Mouse (Mus musculus): ENCODE measurements around the gene Tas2r114. TPM values are rescaled to one million over a fixed set of nuclear protein-coding genes. Genes with fewer than 3 reads are reported as not detected.

The Tas2r114 gene
- polyA plus RNA-seq (2011; ENCODE audit: insufficient read length, low read depth, missing spikeins), result not detected in 2 replicates

- no peak for TF ChIP-seq CTCF (IDR thresholded peaks at IDR 0.05; ENCODE audit: borderline replicate concordance, insufficient read depth, low read length)
- no peak for TF ChIP-seq POLR2A (IDR thresholded peaks at IDR 0.05; ENCODE audit: low read depth, low read length)
- Histone ChIP-seq H3K27ac (ENCODE audit: insufficient read depth, low read length) (no peak within 1 kb of the TSS), H3K4me1 (ENCODE audit: control insufficient read depth, insufficient read depth, low read length) (no peaks in the 10 kb centered on the region), H3K4me3 (ENCODE audit: insufficient read depth, low read length) (no peak within 1 kb of the TSS)
Measured at GRCm38 (mm10) chr6:131689963-131690362, at the start of gene Tas2r114. Gene Tas2r114, minus strand, starts transcription at chr6:131690063.

- Histone ChIP-seq H3K27ac (ENCODE audit: insufficient read depth, low read length) (no peak overlapping the region), H3K4me3 (ENCODE audit: insufficient read depth, low read length) (no peak overlapping the region), H3K4me1 (ENCODE audit: control insufficient read depth, insufficient read depth, low read length) (no peaks in the 10 kb centered on the region)
- TF ChIP-seq POLR2A (IDR thresholded peaks at IDR 0.05; ENCODE audit: low read depth, low read length), result no peak
- TF ChIP-seq CTCF (IDR thresholded peaks at IDR 0.05; ENCODE audit: borderline replicate concordance, insufficient read depth, low read length), result no peak
Measured at GRCm38 (mm10) chr6:131712803-131713202, 22.9 kb upstream of the Tas2r114 start.

GRCm38 (mm10) chr6:131687395-131687794 lies 2.5 kb downstream of the Tas2r114 start, which contains the start of gene Tas2r105:
Gene Tas2r105, minus strand, starts transcription at chr6:131687495.
- TF ChIP-seq POLR2A (IDR thresholded peaks at IDR 0.05; ENCODE audit: low read depth, low read length) (no peak), CTCF (IDR thresholded peaks at IDR 0.05; ENCODE audit: borderline replicate concordance, insufficient read depth, low read length) (no peak)
- Histone ChIP-seq H3K4me1 (ENCODE audit: control insufficient read depth, insufficient read depth, low read length) (no peaks in the 10 kb centered on the region), H3K27ac (ENCODE audit: insufficient read depth, low read length) (no peak within 1 kb of the TSS), H3K4me3 (ENCODE audit: insufficient read depth, low read length) (no peak within 1 kb of the TSS)

GRCm38 (mm10) chr6:131685644-131686043 lies 4.2 kb downstream of the Tas2r114 start, which contains the start of gene Tas2r104:
Gene Tas2r104, minus strand, starts transcription at chr6:131685744.
- Histone ChIP-seq H3K27ac (ENCODE audit: insufficient read depth, low read length) (no peak within 1 kb of the TSS), H3K4me1 (ENCODE audit: control insufficient read depth, insufficient read depth, low read length) (no peaks in the 10 kb centered on the region), H3K4me3 (ENCODE audit: insufficient read depth, low read length) (no peak within 1 kb of the TSS)
- no peak for TF ChIP-seq POLR2A (IDR thresholded peaks at IDR 0.05; ENCODE audit: low read depth, low read length)
- no peak for TF ChIP-seq CTCF (IDR thresholded peaks at IDR 0.05; ENCODE audit: borderline replicate concordance, insufficient read depth, low read length)

- H3K4me1 ChIP-seq (ENCODE audit: control insufficient read depth, insufficient read depth, low read length), result no peaks in the 10 kb centered on the region
- no peak within 1 kb of the TSS for H3K27ac ChIP-seq (ENCODE audit: insufficient read depth, low read length)
- H3K4me3 ChIP-seq (ENCODE audit: insufficient read depth, low read length), result no peak within 1 kb of the TSS
- TF ChIP-seq CTCF (IDR thresholded peaks at IDR 0.05; ENCODE audit: borderline replicate concordance, insufficient read depth, low read length), result no peak
- no peak for TF ChIP-seq POLR2A (IDR thresholded peaks at IDR 0.05; ENCODE audit: low read depth, low read length)
Measured at GRCm38 (mm10) chr6:131678786-131679185, 11.1 kb downstream of the Tas2r114 start, which contains the start of gene Tas2r106. Gene Tas2r106, minus strand, starts transcription at chr6:131678886.

- TF ChIP-seq POLR2A (IDR thresholded peaks at IDR 0.05; ENCODE audit: low read depth, low read length) (no peak), CTCF (IDR thresholded peaks at IDR 0.05; ENCODE audit: borderline replicate concordance, insufficient read depth, low read length) (no peak)
- H3K4me1 ChIP-seq (ENCODE audit: control insufficient read depth, insufficient read depth, low read length), result no peaks in the 10 kb centered on the region
- no peak within 1 kb of the TSS for H3K27ac ChIP-seq (ENCODE audit: insufficient read depth, low read length)
- no peak within 1 kb of the TSS for H3K4me3 ChIP-seq (ENCODE audit: insufficient read depth, low read length)
Measured at GRCm38 (mm10) chr6:131660049-131660448, 29.8 kb downstream of the Tas2r114 start, which contains the start of gene Tas2r107. Gene Tas2r107, minus strand, starts transcription at chr6:131660149.

Other genes starting within 250 kb of the Tas2r114 start
- not detected in 2 replicates for gene 5430401F13Rik, start 203.7 kb downstream of the Tas2r114 start, polyA plus RNA-seq (2011; ENCODE audit: insufficient read length, low read depth, missing spikeins)
- not detected in 2 replicates for gene Gm6619, start 203.7 kb downstream of the Tas2r114 start, polyA plus RNA-seq (2011; ENCODE audit: insufficient read length, low read depth, missing spikeins)
- gene Tas2r130, start 59.2 kb downstream of the Tas2r114 start, polyA plus RNA-seq (2011; ENCODE audit: insufficient read length, low read depth, missing spikeins), result not detected in 2 replicates
- gene Tas2r107, start 29.9 kb downstream of the Tas2r114 start, polyA plus RNA-seq (2011; ENCODE audit: insufficient read length, low read depth, missing spikeins), result not detected in 2 replicates
- gene Tas2r106, start 11.2 kb downstream of the Tas2r114 start, polyA plus RNA-seq (2011; ENCODE audit: insufficient read length, low read depth, missing spikeins), result not detected in 2 replicates
- not detected in 2 replicates for gene Tas2r104, start 4.3 kb downstream of the Tas2r114 start, polyA plus RNA-seq (2011; ENCODE audit: insufficient read length, low read depth, missing spikeins)
- gene Tas2r105, start 2.6 kb downstream of the Tas2r114 start, polyA plus RNA-seq (2011; ENCODE audit: insufficient read length, low read depth, missing spikeins), result not detected in 2 replicates

Data from embryonic fibroblast, embryonic 13.5 days (primary cell).